Mouse (Mus musculus) ES-E14 (cell line): Measurements from ENCODE around the gene Serpinb9. TPM values are rescaled to one million over a fixed set of nuclear protein-coding genes. Genes with fewer than 3 reads are reported as not detected.

ENCODE experiments used
- DNase-seq: peaks from one replicate; pipeline ENCODE4 v3.0.0-alpha.2; 2013; ENCODE audit warnings: low read depth, low spot score
- H3K27ac ChIP-seq: 2 replicates; pipeline ENCODE4 v1.5.1; 2012; ENCODE audit warnings: low read depth, mild to moderate bottlenecking, low read length, moderate library complexity, mixed read lengths; ENCODE audit not compliant: poor library complexity, insufficient read depth, severe bottlenecking
- H3K36me3 ChIP-seq: 2 replicates; pipeline ENCODE4 v1.6.1; 2012; ENCODE audit warnings: mild to moderate bottlenecking, low read length, moderate library complexity, mixed read lengths; ENCODE audit not compliant: control insufficient read depth, poor library complexity, insufficient read depth, severe bottlenecking
- H3K4me1 ChIP-seq, 2 experiments: fragments of 150-350 bp in 1 of 2; sonication (generic) in 1 of 2; 2 replicates each; pipeline ENCODE4 v1.6.1; 2012; ENCODE audit warnings: low read length in 2 of 2, mild to moderate bottlenecking in 1 of 2, mixed read lengths in 1 of 2; ENCODE audit not compliant: control insufficient read depth in 2 of 2, insufficient read depth in 2 of 2, poor library complexity in 1 of 2
- H3K4me3 ChIP-seq, 2 experiments: fragments of 150-350 bp in 1 of 2; sonication (generic) in 1 of 2; 2 replicates each; pipeline ENCODE4 v1.5.1; 2012; ENCODE audit warnings: low read length in 2 of 2, low read depth in 1 of 2, mild to moderate bottlenecking in 1 of 2, mixed read lengths in 1 of 2; ENCODE audit not compliant: insufficient read depth in 1 of 2, poor library complexity in 1 of 2, severe bottlenecking in 1 of 2
- H3K9ac ChIP-seq: 2 replicates; pipeline ENCODE4 v1.6.1; 2012; ENCODE audit warnings: low read depth, mild to moderate bottlenecking, low read length, mixed read lengths; ENCODE audit not compliant: poor library complexity, insufficient read depth, severe bottlenecking
- H3K9me3 ChIP-seq: fragments of 150-350 bp; sonication (generic); 2 replicates; pipeline ENCODE4 v1.6.1; 2012; ENCODE audit warnings: low read depth, mild to moderate bottlenecking, low read length; ENCODE audit not compliant: control insufficient read depth, insufficient read depth
- CHD2 ChIP-seq: IDR thresholded peaks from 2 replicates; pipeline ENCODE4 v1.6.1; 2014; ENCODE audit warnings: mild to moderate bottlenecking, low read depth, low read length, inconsistent platforms
- HCFC1 ChIP-seq: IDR thresholded peaks from 2 replicates; pipeline ENCODE4 v1.6.1; 2012; ENCODE audit warnings: low read length, inconsistent platforms, borderline replicate concordance; ENCODE audit not compliant: insufficient read depth
- MAFK ChIP-seq: IDR thresholded peaks from 2 replicates; pipeline ENCODE4 v1.6.1; 2014; ENCODE audit warnings: mild to moderate bottlenecking, low read depth, low read length, inconsistent platforms; ENCODE audit not compliant: insufficient read depth
- ZC3H11A ChIP-seq: IDR thresholded peaks from 2 replicates; pipeline ENCODE4 v1.6.1; 2012; ENCODE audit warnings: low read depth, mild to moderate bottlenecking, inconsistent platforms, low read length, borderline replicate concordance
- ZNF384 ChIP-seq: IDR thresholded peaks from 2 replicates; pipeline ENCODE4 v1.6.1; 2012; ENCODE audit warnings: low read depth, low read length, inconsistent platforms
- in situ Hi-C, 2 experiments: fragments of 600-800 bp; cut with MboI; formaldehyde crosslinking; loops; one replicate each; pipeline ENCODE4 v1.15.1; 2025; ENCODE audit warnings: low sequenced_read_pairs in 2 of 2, inconsistent platforms in 1 of 2; ENCODE audit not compliant: unreplicated experiment in 2 of 2
- total RNA-seq: library from RNA; depleted of rRNA; stranded (reverse); fragments of 300-350 nt; gene quantifications from 2 replicates; pipeline ENCODE4 v1.2.3, GENCODE M21; 2012

Serpinb9 gene
- total RNA-seq, 1 experiment: 3.4 TPM

- TF ChIP-seq ZC3H11A: no peak
- TF ChIP-seq ZNF384: no peak
- TF ChIP-seq MAFK: no peak
- TF ChIP-seq CHD2: no peak
- no peak for TF ChIP-seq HCFC1
- H3K9me3 ChIP-seq: no peaks in the 10 kb centered on the region
- no peak overlapping the region for H3K27ac ChIP-seq
- no peak overlapping the region for H3K4me3 ChIP-seq
- H3K36me3 ChIP-seq: no peaks in the 10 kb centered on the region
- in situ Hi-C loops: no loop called here
- no peaks in the 10 kb centered on the region for H3K4me1 ChIP-seq
- H3K9ac ChIP-seq: no peak overlapping the region
- DNase-seq: no peak
These were observed 27.3 kb upstream of the Serpinb9 start for GRCm38 (mm10) chr13:32975710-32976109.

GRCm38 (mm10) chr13:32982556-32983042 is 20.5 kb upstream of the Serpinb9 start:
- no peak for DNase-seq
- H3K4me1 ChIP-seq: no peaks in the 10 kb centered on the region
- H3K27ac ChIP-seq: no peak overlapping the region
- no peak for TF ChIP-seq HCFC1
- TF ChIP-seq CHD2: no peak
- TF ChIP-seq ZC3H11A: no peak
- no peak for TF ChIP-seq ZNF384
- no peak for TF ChIP-seq MAFK
- no peak overlapping the region for H3K4me3 ChIP-seq
- H3K9me3 ChIP-seq: no peaks in the 10 kb centered on the region
- in situ Hi-C loops: no loop called here
- H3K9ac ChIP-seq: no peak overlapping the region
- H3K36me3 ChIP-seq: no peaks in the 10 kb centered on the region

DNA sequence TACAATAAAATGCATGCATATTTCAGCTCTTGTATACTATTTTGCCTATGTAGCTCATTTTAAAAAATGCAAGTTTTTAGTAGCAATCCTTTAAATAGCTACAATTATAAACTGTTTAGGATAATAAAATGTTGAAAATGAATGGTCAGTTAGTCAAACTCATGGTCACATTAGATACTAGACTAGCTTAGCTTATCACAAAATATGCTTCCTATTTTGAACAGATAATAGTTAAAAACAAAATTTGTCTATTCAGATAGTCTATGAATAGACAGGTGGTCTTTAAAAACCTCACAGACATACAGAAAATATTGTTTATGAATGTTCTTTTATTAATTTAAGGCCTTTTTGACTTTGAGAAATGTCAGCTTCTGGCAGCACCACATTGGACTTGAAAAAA is 16.8 kb upstream of the Serpinb9 start:
- H3K9ac ChIP-seq: no peak overlapping the region
- no peak for TF ChIP-seq HCFC1
- TF ChIP-seq MAFK: no peak
- no peak for TF ChIP-seq CHD2
- no peak for TF ChIP-seq ZNF384
- no peak for TF ChIP-seq ZC3H11A
- no peak overlapping the region for H3K4me3 ChIP-seq
- in situ Hi-C loops: no loop called here
- H3K9me3 ChIP-seq: no peaks in the 10 kb centered on the region
- no peak for DNase-seq
- no peaks in the 10 kb centered on the region for H3K36me3 ChIP-seq
- H3K4me1 ChIP-seq: no peaks in the 10 kb centered on the region
- no peak overlapping the region for H3K27ac ChIP-seq

DNA sequence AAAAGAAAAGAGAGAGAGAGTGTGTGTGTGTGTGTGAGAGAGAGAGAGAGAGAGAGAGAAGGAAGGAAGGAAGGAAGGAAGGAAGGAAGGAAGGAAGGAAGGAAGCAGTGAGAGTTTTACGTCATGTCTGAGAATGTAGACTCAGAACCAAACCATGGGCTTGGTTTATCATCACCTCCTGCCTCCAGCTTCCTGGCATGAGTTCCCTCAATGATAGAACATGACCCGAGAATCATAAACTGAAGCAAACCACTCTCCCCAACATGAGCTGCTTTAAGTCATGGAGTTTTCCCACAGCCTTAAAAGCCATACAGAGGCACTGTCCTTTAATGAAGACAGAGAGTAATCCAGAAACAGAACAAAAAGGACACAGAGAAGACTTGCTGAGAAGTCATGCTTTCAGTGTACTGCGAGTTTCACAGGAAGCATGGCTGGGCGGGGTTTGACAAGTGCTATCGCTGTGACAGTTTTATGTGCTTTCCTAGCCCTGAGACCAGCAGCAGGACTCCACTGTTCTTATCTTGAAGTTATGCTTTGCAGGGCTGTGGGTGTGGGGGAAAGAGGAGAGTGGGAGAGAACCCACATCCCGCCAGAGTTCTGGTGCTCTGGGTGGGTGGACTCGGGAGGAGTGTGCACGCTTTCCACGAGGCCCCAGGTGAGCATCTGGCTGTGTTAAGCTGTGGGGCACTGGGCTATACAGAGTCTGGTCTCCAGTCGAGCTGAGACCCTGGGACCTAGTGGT is 9.7 kb upstream of the Serpinb9 start:
- in situ Hi-C loops: no loop called here
- H3K9me3 ChIP-seq: no peaks in the 10 kb centered on the region
- H3K4me1 ChIP-seq: no peaks in the 10 kb centered on the region
- no peaks in the 10 kb centered on the region for H3K36me3 ChIP-seq
- H3K27ac ChIP-seq: no peak overlapping the region
- H3K9ac ChIP-seq: no peak overlapping the region
- no peak overlapping the region for H3K4me3 ChIP-seq
- no peak for DNase-seq
- TF ChIP-seq MAFK (no peak), ZNF384 (no peak), HCFC1 (no peak), CHD2 (no peak), ZC3H11A (no peak)

GRCm38 (mm10) chr13:32993894-32994242 is 9.2 kb upstream of the Serpinb9 start:
- DNase-seq: no peak
- no peaks in the 10 kb centered on the region for H3K4me1 ChIP-seq
- in situ Hi-C loops: no loop called here
- no peaks in the 10 kb centered on the region for H3K36me3 ChIP-seq
- TF ChIP-seq ZC3H11A: no peak
- TF ChIP-seq CHD2: no peak
- TF ChIP-seq HCFC1: no peak
- TF ChIP-seq ZNF384: no peak
- TF ChIP-seq MAFK: no peak
- H3K27ac ChIP-seq: no peak overlapping the region
- no peak overlapping the region for H3K9ac ChIP-seq
- H3K4me3 ChIP-seq: no peak overlapping the region
- no peaks in the 10 kb centered on the region for H3K9me3 ChIP-seq
